In genomic region chr7:25238829-25239623, GRCm38 (mm10) we compare ENCODE assay signal across 8 mouse cellular contexts. TPM values are rescaled to one million over a fixed set of nuclear protein-coding genes. Genes with fewer than 3 reads are reported as not detected.
DNase-seq lines count a peak whose midpoint lies in the region; ATAC-seq and TF ChIP-seq lines count a peak whose summit lies in the region.

No protein-coding gene starts in this region.

- WGBS in embryonic facial prominence, embryonic 13.5 days = 2% methylated on average over 30 of the region's 30 CpGs
- 2% methylated on average over 30 of the region's 30 CpGs for WGBS in kidney, adult 2 months
- 2% methylated on average over 30 of the region's 30 CpGs for WGBS in liver, adult 2 months

- H3K9ac ChIP-seq in embryonic facial prominence, embryonic 13.5 days = peak overlapping the region; percentile 99
- peak overlapping the region; percentile 80 for H3K9ac ChIP-seq in liver, adult 2 months (ENCODE audit: low read depth, low read length)

- H3K4me1 ChIP-seq in embryonic facial prominence, embryonic 13.5 days = peaks cover 42% of the 10 kb centered on the region
- peaks cover 4% of the 10 kb centered on the region; the same call in 1 of the 2 replicates for H3K4me1 ChIP-seq in kidney, adult 2 months (ENCODE audit: control insufficient read depth, insufficient read depth, low read length)
- peaks cover 9% of the 10 kb centered on the region for H3K4me1 ChIP-seq in liver, adult 2 months (ENCODE audit: control insufficient read depth, insufficient read depth, low read length)

- peaks cover 50% of the 10 kb centered on the region for H3K36me3 ChIP-seq in embryonic facial prominence, embryonic 13.5 days
- H3K36me3 ChIP-seq in kidney, adult 2 months (ENCODE audit: control insufficient read depth, insufficient read depth, low read length) = no peaks in the 10 kb centered on the region
- no peaks in the 10 kb centered on the region for H3K36me3 ChIP-seq in liver, adult 2 months (ENCODE audit: control insufficient read depth, insufficient read depth, low read length)
- H3K36me3 ChIP-seq in splenic B cell, adult 2 months (ENCODE audit: control insufficient read depth, insufficient read depth, low read length, poor library complexity, severe bottlenecking) = peaks cover 2% of the 10 kb centered on the region; the same call in 1 of the 2 replicates

- no peaks in the 10 kb centered on the region for H3K9me3 ChIP-seq in embryonic facial prominence, embryonic 13.5 days

- peak overlapping the region; percentile 84 for H3K27ac ChIP-seq in embryonic facial prominence, embryonic 13.5 days
- H3K27ac ChIP-seq in kidney, adult 2 months (ENCODE audit: insufficient read depth, low read depth, low read length) = peak overlapping the region; percentile 93
- peak overlapping the region; percentile 95 for H3K27ac ChIP-seq in liver, adult 2 months (replicated peaks; ENCODE audit: insufficient read depth, low read depth, low read length)

- peak; percentile 76 to 80 for DNase-seq in B cell, adult 2 months
- DNase-seq in adrenal gland, postnatal 25 days = peak; percentile 75
- peak; percentile 89 to 95 for DNase-seq in heart, adult 18-20 months
- peak; percentile 94 for DNase-seq in kidney, adult 2 months
- DNase-seq in liver, adult 2 months (ENCODE audit: extremely low read depth, low read depth, low spot score) = peak; percentile 92
- DNase-seq in splenic B cell, adult 2 months (ENCODE audit: low read depth, low spot score) = peak; percentile 96

- peak; percentile 73 for TF ChIP-seq CTCF in kidney, adult 2 months (conservative IDR thresholded peaks at IDR 0.05; ENCODE audit: insufficient read depth, insufficient read length, low read depth, low read length)
- TF ChIP-seq CTCF in liver, adult 2 months (IDR thresholded peaks at IDR 0.05; ENCODE audit: low read depth, low read length) = peak; percentile 81

- peak; percentile 33 for TF ChIP-seq POLR2A in kidney, adult 2 months (IDR thresholded peaks at IDR 0.05; ENCODE audit: low read depth, low read length)
- no peak for TF ChIP-seq POLR2A in liver, adult 2 months (IDR thresholded peaks at IDR 0.05; ENCODE audit: extremely low read depth, insufficient read depth, low read length)

- peaks cover 16% of the 10 kb centered on the region; the same call in 1 of the 2 replicates for H3K79me2 ChIP-seq in liver, adult 2 months (ENCODE audit: control insufficient read depth, insufficient read depth, low read length)

- H3K4me3 ChIP-seq in embryonic facial prominence, embryonic 13.5 days = peak overlapping the region; percentile 92
- H3K4me3 ChIP-seq in kidney, adult 2 months (ENCODE audit: insufficient read depth, low read depth, low read length) = peak overlapping the region; percentile 35
- peak overlapping the region; percentile 36 for H3K4me3 ChIP-seq in liver, adult 2 months (ENCODE audit: insufficient read depth, low read depth, low read length)

- ATAC-seq in embryonic facial prominence, embryonic 13.5 days (ENCODE audit: insufficient number of reproducible peaks, insufficient read depth, low FRiP score, low TSS enrichment, low read depth) = peak; percentile 39; the same call in 1 of the 2 replicates
- ATAC-seq in monocyte, adult 5-6 weeks (replicated peaks; ENCODE audit: insufficient number of reproducible peaks, low FRiP score, low TSS enrichment, poor library complexity, severe bottlenecking) = peak; percentile 69

- H3K4me2 ChIP-seq in embryonic facial prominence, embryonic 13.5 days = peak overlapping the region; percentile 73

- no peaks in the 10 kb centered on the region for H3K27me3 ChIP-seq in embryonic facial prominence, embryonic 13.5 days
- no peaks in the 10 kb centered on the region for H3K27me3 ChIP-seq in kidney, adult 2 months (replicated peaks; ENCODE audit: control insufficient read depth, insufficient read depth, low read length)
- H3K27me3 ChIP-seq in liver, adult 2 months (ENCODE audit: control insufficient read depth, insufficient read depth, low read length) = no peaks in the 10 kb centered on the region
- H3K27me3 ChIP-seq in splenic B cell, adult 2 months (ENCODE audit: control insufficient read depth, insufficient read depth, low read length, poor library complexity, severe bottlenecking) = no peaks in the 10 kb centered on the region

RNA-seq across cellular contexts. Expression of gene Gsk3a, which starts 1.4 kb away (rescaled TPM):
- 97.4 and 108 TPM in 2 replicates for total RNA-seq in adrenal gland, postnatal 25 days (2021)
- polyA plus RNA-seq in embryonic facial prominence, embryonic 13.5 days (2015; fragmentation: Nextera tagmentation; extraction: Ambion mirVana) = 11.4 and 14.4 TPM in 2 replicates
- total RNA-seq in heart, adult 18-20 months (2021) = 10 to 100 TPM; 61.4 to 68.5 TPM
- polyA plus RNA-seq in kidney, adult 2 months (2012; rRNA removed) = 127 and 128 TPM in 2 replicates
- total RNA-seq in liver, adult 2 months (2014; rRNA removed) = 9.1 and 11.4 TPM in 2 replicates
- 69.3 and 74.5 TPM in 2 replicates for polyA plus RNA-seq in liver, adult 2 months (2012; rRNA removed)
- 42.8 to 71.0 TPM (median 43.0 TPM) in 3 replicates for total RNA-seq in monocyte, adult 5-6 weeks (2017)

RNA-seq across cellular contexts. Expression of gene Erf, which starts 11.5 kb away (rescaled TPM):
- 19.4 and 33.2 TPM in 2 replicates for total RNA-seq in adrenal gland, postnatal 25 days (2021)
- polyA plus RNA-seq in embryonic facial prominence, embryonic 13.5 days (2015; fragmentation: Nextera tagmentation; extraction: Ambion mirVana) = 22.2 and 25.3 TPM in 2 replicates
- 10 to 100 TPM; 15.8 to 16.9 TPM for total RNA-seq in heart, adult 18-20 months (2021)
- 37.0 and 46.2 TPM in 2 replicates for polyA plus RNA-seq in kidney, adult 2 months (2012; rRNA removed)
- 7.4 and 8.8 TPM in 2 replicates for total RNA-seq in liver, adult 2 months (2014; rRNA removed)
- polyA plus RNA-seq in liver, adult 2 months (2012; rRNA removed) = 23.3 and 27.0 TPM in 2 replicates
- 3.7 to 8.1 TPM (median 7.3 TPM) in 3 replicates for total RNA-seq in monocyte, adult 5-6 weeks (2017)

RNA-seq across cellular contexts. Expression of gene Zfp526, which starts 17.8 kb away (rescaled TPM):
- total RNA-seq in adrenal gland, postnatal 25 days (2021) = 14.6 and 16.0 TPM in 2 replicates
- polyA plus RNA-seq in embryonic facial prominence, embryonic 13.5 days (2015; fragmentation: Nextera tagmentation; extraction: Ambion mirVana) = 2.9 and 3.4 TPM in 2 replicates
- 1 to 10 TPM; 6.3 to 7.4 TPM for total RNA-seq in heart, adult 18-20 months (2021)
- 8.9 and 10.8 TPM in 2 replicates for polyA plus RNA-seq in kidney, adult 2 months (2012; rRNA removed)
- total RNA-seq in liver, adult 2 months (2014; rRNA removed) = 2.2 and 2.6 TPM in 2 replicates
- polyA plus RNA-seq in liver, adult 2 months (2012; rRNA removed) = 3.4 and 4.7 TPM in 2 replicates
- 2.4 to 9.8 TPM (median 2.6 TPM) in 3 replicates for total RNA-seq in monocyte, adult 5-6 weeks (2017)

RNA-seq across cellular contexts. Expression of gene Dedd2, which starts 18.6 kb away (rescaled TPM):
- 17.5 and 18.0 TPM in 2 replicates for total RNA-seq in adrenal gland, postnatal 25 days (2021)
- 8.7 and 9.9 TPM in 2 replicates for polyA plus RNA-seq in embryonic facial prominence, embryonic 13.5 days (2015; fragmentation: Nextera tagmentation; extraction: Ambion mirVana)
- 10 to 100 TPM; 19.6 to 19.9 TPM for total RNA-seq in heart, adult 18-20 months (2021)
- 34.8 and 43.7 TPM in 2 replicates for polyA plus RNA-seq in kidney, adult 2 months (2012; rRNA removed)
- total RNA-seq in liver, adult 2 months (2014; rRNA removed) = 20.2 and 24.6 TPM in 2 replicates
- 27.9 and 35.4 TPM in 2 replicates for polyA plus RNA-seq in liver, adult 2 months (2012; rRNA removed)
- 75.0 to 94.7 TPM (median 76.7 TPM) in 3 replicates for total RNA-seq in monocyte, adult 5-6 weeks (2017)

RNA-seq across cellular contexts. Expression of gene Cic, which starts 28.5 kb away (rescaled TPM):
- 134 and 146 TPM in 2 replicates for total RNA-seq in adrenal gland, postnatal 25 days (2021)
- polyA plus RNA-seq in embryonic facial prominence, embryonic 13.5 days (2015; fragmentation: Nextera tagmentation; extraction: Ambion mirVana) = 46.2 and 47.4 TPM in 2 replicates
- 10 to 100 TPM; 45.1 to 63.1 TPM for total RNA-seq in heart, adult 18-20 months (2021)
- polyA plus RNA-seq in kidney, adult 2 months (2012; rRNA removed) = 41.8 and 41.9 TPM in 2 replicates
- total RNA-seq in liver, adult 2 months (2014; rRNA removed) = 5.3 and 8.3 TPM in 2 replicates
- 18.3 and 23.3 TPM in 2 replicates for polyA plus RNA-seq in liver, adult 2 months (2012; rRNA removed)
- total RNA-seq in monocyte, adult 5-6 weeks (2017) = 55.5 to 68.5 TPM (median 65.9 TPM) in 3 replicates

Comparison
In these comparisons a context has a peak if more than half of its experiments do, and no peak if none do; other contexts are left out.
1. Peak in every context shown above with its lines: DNase-seq, ATAC-seq, H3K4me3 ChIP-seq and H3K27ac ChIP-seq.
2. H3K4me3 ChIP-seq: peak in every context shown above with its lines; median percentile 92 in embryonic facial prominence, embryonic 13.5 days; 36 in liver, adult 2 months; 35 in kidney, adult 2 months.